Mouse (Mus musculus): ENCODE data around the gene Flt1. TPM values are rescaled to one million over a fixed set of nuclear protein-coding genes. Genes with fewer than 3 reads are reported as not detected.
"Not testable (repeated sequence)": the region's sequence is repeated elsewhere in the genome, so short reads cannot be mapped to it uniquely, and the experiment has no call there.

The Flt1 gene
- polyA plus RNA-seq, 2 experiments = 1.1 to 1.9 TPM

GRCm38 (mm10) chr5:147565444-147565843, 160.4 kb downstream of the Flt1 start:
- Histone ChIP-seq H3K4me3 (ENCODE audit: insufficient read depth in 1 of 2, low read depth in 2 of 2, low read length in 2 of 2) (no peak overlapping the region), H3K27ac (no peak overlapping the region), H3K36me3 (replicated peaks; ENCODE audit: control insufficient read depth, insufficient read depth, low read depth) (no peaks in the 10 kb centered on the region), H3K27me3 (ENCODE audit: control insufficient read depth, insufficient read depth, low read length) (no peaks in the 10 kb centered on the region), H3K4me2 (ENCODE audit: low read depth) (no peak overlapping the region), H3K9me3 (ENCODE audit: control insufficient read depth, low read length) (no peaks in the 10 kb centered on the region), H3K9ac (replicated peaks) (no peak overlapping the region), H3K4me1 (replicated peaks; ENCODE audit: control insufficient read depth in 2 of 2, insufficient read depth in 2 of 2, low read length in 1 of 2) (no peaks in the 10 kb centered on the region)
- no peak for TF ChIP-seq CTCF (IDR thresholded peaks at IDR 0.05; ENCODE audit: low read depth)
- no peak for TF ChIP-seq EP300 (IDR thresholded peaks at IDR 0.05; ENCODE audit: low read depth)
- no peak for DNase-seq (ENCODE audit: low read depth in 3 of 3, low spot score in 3 of 3)
- no peak for ATAC-seq (ENCODE audit: insufficient read depth)
- 64% methylated on average over 7 of the region's 7 CpGs for WGBS (ENCODE audit: insufficient replicate concordance)

- H3K9ac ChIP-seq (replicated peaks) = no peak overlapping the region
- no peaks in the 10 kb centered on the region for H3K27me3 ChIP-seq (ENCODE audit: control insufficient read depth, insufficient read depth, low read length)
- H3K9me3 ChIP-seq (ENCODE audit: control insufficient read depth, low read length) = no peaks in the 10 kb centered on the region
- H3K36me3 ChIP-seq (replicated peaks; ENCODE audit: control insufficient read depth, insufficient read depth, low read depth) = no peaks in the 10 kb centered on the region
- H3K4me1 ChIP-seq (replicated peaks; ENCODE audit: control insufficient read depth in 2 of 2, insufficient read depth in 2 of 2, low read length in 1 of 2) = no peaks in the 10 kb centered on the region
- ATAC-seq (ENCODE audit: insufficient read depth) = no peak
- no peak for DNase-seq (ENCODE audit: low read depth in 3 of 3, low spot score in 3 of 3)
- no peak overlapping the region for H3K27ac ChIP-seq
- no peak overlapping the region for H3K4me2 ChIP-seq (ENCODE audit: low read depth)
- WGBS (ENCODE audit: insufficient replicate concordance) = 37% methylated on average over 16 of the region's 16 CpGs
- no peak for TF ChIP-seq EP300 (IDR thresholded peaks at IDR 0.05; ENCODE audit: low read depth)
- no peak for TF ChIP-seq CTCF (IDR thresholded peaks at IDR 0.05; ENCODE audit: low read depth)
- H3K4me3 ChIP-seq (ENCODE audit: insufficient read depth in 1 of 2, low read depth in 2 of 2, low read length in 2 of 2) = no peak overlapping the region
Observed at GRCm38 (mm10) chr5:147564140-147564590, 161.6 kb downstream of the Flt1 start.

- no peak overlapping the region for H3K4me3 ChIP-seq (ENCODE audit: insufficient read depth in 1 of 2, low read depth in 2 of 2, low read length in 2 of 2)
- no peak for DNase-seq (ENCODE audit: low read depth in 3 of 3, low spot score in 3 of 3)
- no peak for ATAC-seq (ENCODE audit: insufficient read depth)
Observed at GRCm38 (mm10) chr5:147563511-147564139, 162.2 kb downstream of the Flt1 start.

GRCm38 (mm10) chr5:147557641-147558040, 168.2 kb downstream of the Flt1 start:
- H3K4me3 ChIP-seq (ENCODE audit: insufficient read depth in 1 of 2, low read depth in 2 of 2, low read length in 2 of 2); H3K4me1 ChIP-seq (replicated peaks; ENCODE audit: control insufficient read depth in 2 of 2, insufficient read depth in 2 of 2, low read length in 1 of 2); H3K27me3 ChIP-seq (ENCODE audit: control insufficient read depth, insufficient read depth, low read length); ATAC-seq (ENCODE audit: insufficient read depth); H3K9ac ChIP-seq (replicated peaks); H3K9me3 ChIP-seq (ENCODE audit: control insufficient read depth, low read length); H3K27ac ChIP-seq; DNase-seq (ENCODE audit: low read depth in 3 of 3, low spot score in 3 of 3); H3K36me3 ChIP-seq (replicated peaks; ENCODE audit: control insufficient read depth, insufficient read depth, low read depth); H3K4me2 ChIP-seq (ENCODE audit: low read depth): not testable (repeated sequence)
- 47% methylated on average over 5 of the region's 6 CpGs for WGBS (ENCODE audit: insufficient replicate concordance)

More at GRCm38 (mm10) chr5:147563511-147564139, 162.2 kb downstream of the Flt1 start:
- Histone ChIP-seq H3K9me3 (ENCODE audit: control insufficient read depth, low read length) (no peaks in the 10 kb centered on the region), H3K9ac (replicated peaks) (no peak overlapping the region), H3K27me3 (ENCODE audit: control insufficient read depth, insufficient read depth, low read length) (no peaks in the 10 kb centered on the region), H3K27ac (no peak overlapping the region), H3K4me2 (ENCODE audit: low read depth) (no peak overlapping the region), H3K4me1 (replicated peaks; ENCODE audit: control insufficient read depth in 2 of 2, insufficient read depth in 2 of 2, low read length in 1 of 2) (no peaks in the 10 kb centered on the region), H3K36me3 (replicated peaks; ENCODE audit: control insufficient read depth, insufficient read depth, low read depth) (no peaks in the 10 kb centered on the region)
- TF ChIP-seq CTCF (IDR thresholded peaks at IDR 0.05; ENCODE audit: low read depth) = no peak
- 60% methylated on average over 18 of the region's 18 CpGs for WGBS (ENCODE audit: insufficient replicate concordance)

GRCm38 (mm10) chr5:147551879-147552627, 173.8 kb downstream of the Flt1 start:
- Histone ChIP-seq H3K36me3 (replicated peaks; ENCODE audit: control insufficient read depth, insufficient read depth, low read depth) (peaks cover 14% of the 10 kb centered on the region), H3K9ac (replicated peaks) (no peak overlapping the region), H3K4me2 (ENCODE audit: low read depth) (no peak overlapping the region), H3K9me3 (ENCODE audit: control insufficient read depth, low read length) (no peaks in the 10 kb centered on the region), H3K4me1 (replicated peaks; ENCODE audit: control insufficient read depth in 2 of 2, insufficient read depth in 2 of 2, low read length in 1 of 2) (no peaks in the 10 kb centered on the region), H3K4me3 (ENCODE audit: insufficient read depth in 1 of 2, low read depth in 2 of 2, low read length in 2 of 2) (no peak overlapping the region), H3K27me3 (ENCODE audit: control insufficient read depth, insufficient read depth, low read length) (no peaks in the 10 kb centered on the region), H3K27ac (no peak overlapping the region)
- 77% methylated on average over 13 of the region's 13 CpGs for WGBS (ENCODE audit: insufficient replicate concordance)
- TF ChIP-seq CTCF (IDR thresholded peaks at IDR 0.05; ENCODE audit: low read depth) (no peak), EP300 (IDR thresholded peaks at IDR 0.05; ENCODE audit: low read depth) (no peak)
- DNase-seq (ENCODE audit: low read depth in 3 of 3, low spot score in 3 of 3) (no peak), ATAC-seq (ENCODE audit: insufficient read depth) (no peak)

All from liver, embryonic 14.5 days (tissue).